Mouse (Mus musculus) heart, embryonic 14.5 days (tissue): ENCODE results near the gene Trip6. TPM values are rescaled to one million over a fixed set of nuclear protein-coding genes. Genes with fewer than 3 reads are reported as not detected.

Experiments
- ATAC-seq: fragments of 200-750 bp; cut with Nextera tagmentation; 2 replicates; pipeline ENCODE4 v1.8.0; 2017; ENCODE audit warnings: low read depth, moderate TSS enrichment; ENCODE audit not compliant: insufficient number of reproducible peaks, insufficient read depth, low FRiP score
- H3K27ac ChIP-seq, 2 experiments: fragments of 200-500 bp in 1 of 2; fragments of 300-500 bp in 1 of 2; sonication (generic) in 1 of 2; replicated peaks in 1 of 2; 2 replicates each; pipeline ENCODE4 v1.5.1; 2012 to 2014; ENCODE audit warnings: low read depth in 2 of 2, low read length in 2 of 2, control low read depth in 1 of 2, mild to moderate bottlenecking in 1 of 2, mixed read lengths in 1 of 2; ENCODE audit not compliant: control insufficient read depth in 1 of 2, insufficient read depth in 1 of 2
- H3K27me3 ChIP-seq: fragments of 300-500 bp; sonication (generic); 2 replicates; pipeline ENCODE4 v1.6.1; 2014; ENCODE audit warnings: mild to moderate bottlenecking, low read length, control low read depth; ENCODE audit not compliant: control insufficient read depth, insufficient read depth
- H3K36me3 ChIP-seq: fragments of 300-500 bp; sonication (generic); 2 replicates; pipeline ENCODE4 v1.6.1; 2014; ENCODE audit warnings: mild to moderate bottlenecking, control low read depth, low read length, mixed read lengths; ENCODE audit not compliant: control insufficient read depth, insufficient read depth
- H3K4me1 ChIP-seq, 2 experiments: fragments of 200-500 bp in 1 of 2; fragments of 300-500 bp in 1 of 2; sonication (generic) in 1 of 2; 2 replicates each; pipeline ENCODE4 v1.6.1; 2012 to 2014; ENCODE audit warnings: low read length in 2 of 2, control low read depth in 1 of 2, mixed read lengths in 1 of 2; ENCODE audit not compliant: control insufficient read depth in 2 of 2, insufficient read depth in 2 of 2
- H3K4me2 ChIP-seq: fragments of 300-500 bp; sonication (generic); 2 replicates; pipeline ENCODE4 v1.6.1; 2014; ENCODE audit warnings: mild to moderate bottlenecking, low read length
- H3K4me3 ChIP-seq, 2 experiments: fragments of 200-500 bp in 1 of 2; fragments of 300-500 bp in 1 of 2; sonication (generic) in 1 of 2; 2 replicates each; pipeline ENCODE4 v1.5.1; 2012 to 2014; ENCODE audit warnings: low read length in 2 of 2, mild to moderate bottlenecking in 2 of 2, control low read depth in 1 of 2, low read depth in 1 of 2, moderate library complexity in 1 of 2; ENCODE audit not compliant: control insufficient read depth in 1 of 2, insufficient read depth in 1 of 2
- H3K9ac ChIP-seq: fragments of 300-500 bp; sonication (generic); 2 replicates; pipeline ENCODE4 v1.6.1; 2014; ENCODE audit warnings: mild to moderate bottlenecking, low read length
- H3K9me3 ChIP-seq: fragments of 300-500 bp; sonication (generic); 2 replicates; pipeline ENCODE4 v1.6.1; 2016; ENCODE audit warnings: low read length, control low read depth; ENCODE audit not compliant: control insufficient read depth
- WGBS: fragments of 180-500 bp; shearing (Covaris S2); extraction: QIAGEN DNeasy Blood & Tissue Kit; methylation state at CpG from one replicate; pipeline ENCODE4 v1.1.7; 2014; 5-methylcytosine and 5-hydroxymethylcytosine counted together
- polyA plus RNA-seq: library from polyadenylated mRNA; unstranded; fragments of >200 nt; fragmentation: Nextera tagmentation; extraction: Ambion mirVana; gene quantifications from 2 replicates; pipeline ENCODE4 v1.2.1, GENCODE M21; 2014

Gene Trip6
- polyA plus RNA-seq, 1 experiment from 2014 or later, result 38.9 TPM

- Histone ChIP-seq H3K4me1 (peaks cover 5 to 20% of the 10 kb centered on the region in 2 experiments; a peak in 2 of 4 replicates), H3K27ac (no peak overlapping the region), H3K36me3 (peaks cover 72% of the 10 kb centered on the region), H3K27me3 (peaks cover 3% of the 10 kb centered on the region; the same call in 1 of the 2 replicates), H3K9ac (no peak overlapping the region), H3K9me3 (no peaks in the 10 kb centered on the region), H3K4me2 (no peak overlapping the region), H3K4me3 (no peak overlapping the region)
- ATAC-seq, result no peak
- WGBS, result 89% methylated on average over 14 of the region's 14 CpGs
These were observed 17.1 kb downstream of the Trip6 start for GRCm38 (mm10) chr5:137297126-137297525.

GRCm38 (mm10) chr5:137295712-137296111 lies 18.5 kb downstream of the Trip6 start:
- no peak for ATAC-seq
- Histone ChIP-seq H3K9ac (no peak overlapping the region), H3K4me3 (no peak overlapping the region), H3K9me3 (no peaks in the 10 kb centered on the region), H3K4me1 (peaks cover 5 to 16% of the 10 kb centered on the region in 2 experiments; a peak in 1 of 4 replicates), H3K27ac (no peak overlapping the region), H3K36me3 (peaks cover 58% of the 10 kb centered on the region), H3K4me2 (no peak overlapping the region), H3K27me3 (peaks cover 13% of the 10 kb centered on the region)
- WGBS, result 90% methylated on average over 15 of the region's 15 CpGs

- Histone ChIP-seq H3K27me3 (peaks cover 17% of the 10 kb centered on the region), H3K4me2 (peak overlapping the region; percentile 99), H3K9me3 (no peaks in the 10 kb centered on the region), H3K9ac (peak overlapping the region; percentile 87), H3K27ac (peak overlapping the region in 1 of 2 experiments; percentile 94; a peak in 2 of 4 replicates), H3K4me1 (peaks cover 5 to 16% of the 10 kb centered on the region in 2 experiments; a peak in 1 of 4 replicates), H3K4me3 (peak overlapping the region; percentile 51 to 58; a peak in 3 of 4 replicates), H3K36me3 (peaks cover 54% of the 10 kb centered on the region)
- ATAC-seq, result no peak
- 79% methylated on average over 9 of the region's 9 CpGs for whole genome bisulfite sequencing
These were observed 18.9 kb downstream of the Trip6 start for GRCm38 (mm10) chr5:137295296-137295695.

- Histone ChIP-seq H3K27ac (peak overlapping the region; percentile 69 to 94), H3K9ac (peak overlapping the region; percentile 87), H3K9me3 (no peaks in the 10 kb centered on the region), H3K4me3 (peak overlapping the region; percentile 51 to 58), H3K36me3 (peaks cover 48% of the 10 kb centered on the region), H3K4me2 (peak overlapping the region; percentile 99), H3K4me1 (peaks cover 5 to 21% of the 10 kb centered on the region in 2 experiments; a peak in 2 of 4 replicates), H3K27me3 (peaks cover 22% of the 10 kb centered on the region)
- peak; percentile 11 for ATAC-seq
- WGBS, result 8% methylated on average over 18 of the region's 18 CpGs
These were observed 19.5 kb downstream of the Trip6 start for GRCm38 (mm10) chr5:137294744-137295093.

GRCm38 (mm10) chr5:137293839-137294743 lies 20.1 kb downstream of the Trip6 start, which contains the start of gene Ufsp1:
TSS of gene Ufsp1 (plus strand) at chr5:137294629.
- Histone ChIP-seq H3K4me2 (peak within 1 kb of the TSS; percentile 99), H3K9me3 (no peaks in the 10 kb centered on the region), H3K27ac (peak within 1 kb of the TSS; percentile 93 to 94), H3K36me3 (peaks cover 42% of the 10 kb centered on the region), H3K4me1 (peaks cover 9 to 27% of the 10 kb centered on the region in 2 experiments), H3K4me3 (peak within 1 kb of the TSS; percentile 58 to 72), H3K9ac (peak within 1 kb of the TSS; percentile 87), H3K27me3 (peaks cover 27% of the 10 kb centered on the region)
- peak; percentile 91 for ATAC-seq
- WGBS, result under 1% methylated on average over 52 of the region's 52 CpGs

GRCm38 (mm10) chr5:137293282-137293681 lies 20.9 kb downstream of the Trip6 start:
- ATAC-seq, result peak; percentile 9; the same call in 1 of the 2 replicates

GRCm38 (mm10) chr5:137291381-137291926 lies 22.8 kb downstream of the Trip6 start:
- H3K9ac ChIP-seq, result no peak overlapping the region
- H3K27me3 ChIP-seq, result peaks cover 45% of the 10 kb centered on the region
- no peaks in the 10 kb centered on the region for H3K9me3 ChIP-seq
- H3K4me1 ChIP-seq, result peaks cover 18 to 43% of the 10 kb centered on the region in 2 experiments
- no peak overlapping the region for H3K4me3 ChIP-seq
- no peak overlapping the region for H3K27ac ChIP-seq
- H3K36me3 ChIP-seq, result peaks cover 16% of the 10 kb centered on the region
- ATAC-seq, result no peak
- no peak overlapping the region for H3K4me2 ChIP-seq
- 70% methylated on average over 15 of the region's 15 CpGs for WGBS

More at GRCm38 (mm10) chr5:137293282-137293681, 20.9 kb downstream of the Trip6 start:
- Histone ChIP-seq H3K27ac (peak overlapping the region; percentile 45 to 94; a peak in 3 of 4 replicates), H3K27me3 (peaks cover 33% of the 10 kb centered on the region), H3K4me2 (peak overlapping the region; percentile 99), H3K36me3 (peaks cover 34% of the 10 kb centered on the region), H3K9me3 (no peaks in the 10 kb centered on the region), H3K9ac (peak overlapping the region; percentile 87), H3K4me1 (peaks cover 12 to 35% of the 10 kb centered on the region in 2 experiments), H3K4me3 (peak overlapping the region; percentile 58 to 72)
- whole genome bisulfite sequencing, result 1% methylated on average over 11 of the region's 15 CpGs
